Comparison of ENCODE assay signal across 8 mouse cellular contexts in genomic region chr8:71700493-71701269, GRCm38 (mm10). TPM values are rescaled to one million over a fixed set of nuclear protein-coding genes. Genes with fewer than 3 reads are reported as not detected.
DNase-seq lines count a peak whose midpoint lies in the region; ATAC-seq lines count a peak whose summit lies in the region.

No protein-coding gene starts in this region.

- H3K4me3 ChIP-seq in neural tube, embryonic 11.5 days (ENCODE audit: low read depth, low read length) = peak overlapping the region; percentile 9; the same call in 1 of the 2 replicates
- H3K4me3 ChIP-seq in heart, embryonic 16.5 days (ENCODE audit: low read length) = peak overlapping the region; percentile 53
- H3K4me3 ChIP-seq in limb, embryonic 13.5 days = peak overlapping the region; percentile 23
- H3K4me3 ChIP-seq in midbrain, embryonic 15.5 days = no peak overlapping the region

- H3K36me3 ChIP-seq in neural tube, embryonic 11.5 days (ENCODE audit: control insufficient read depth, insufficient read depth, low read length) = no peaks in the 10 kb centered on the region
- H3K36me3 ChIP-seq in heart, embryonic 16.5 days (ENCODE audit: control insufficient read depth, insufficient read depth) = no peaks in the 10 kb centered on the region
- no peaks in the 10 kb centered on the region for H3K36me3 ChIP-seq in limb, embryonic 13.5 days
- no peaks in the 10 kb centered on the region for H3K36me3 ChIP-seq in midbrain, embryonic 15.5 days (replicated peaks)

- WGBS in neural tube, embryonic 11.5 days = 5% methylated on average over 29 of the region's 29 CpGs
- WGBS in heart, embryonic 16.5 days = 6% methylated on average over 29 of the region's 29 CpGs
- WGBS in limb, embryonic 13.5 days = 3% methylated on average over 29 of the region's 29 CpGs
- WGBS in midbrain, embryonic 15.5 days = 9% methylated on average over 29 of the region's 29 CpGs

- H3K4me2 ChIP-seq in neural tube, embryonic 11.5 days (ENCODE audit: low read depth) = no peak overlapping the region
- H3K4me2 ChIP-seq in heart, embryonic 16.5 days (ENCODE audit: low read depth, low read length) = peak overlapping the region; percentile 70
- H3K4me2 ChIP-seq in limb, embryonic 13.5 days (replicated peaks) = peak overlapping the region; percentile 39
- peak overlapping the region; percentile 14 for H3K4me2 ChIP-seq in midbrain, embryonic 15.5 days

- H3K27me3 ChIP-seq in neural tube, embryonic 11.5 days (ENCODE audit: control insufficient read depth, insufficient read depth, low read length) = peaks cover 47% of the 10 kb centered on the region
- H3K27me3 ChIP-seq in heart, embryonic 16.5 days (ENCODE audit: control insufficient read depth, insufficient read depth, low read length) = peaks cover 38% of the 10 kb centered on the region
- peaks cover 94% of the 10 kb centered on the region for H3K27me3 ChIP-seq in limb, embryonic 13.5 days
- peaks cover 56% of the 10 kb centered on the region for H3K27me3 ChIP-seq in midbrain, embryonic 15.5 days (replicated peaks)

- H3K9ac ChIP-seq in neural tube, embryonic 11.5 days (ENCODE audit: low read length) = no peak overlapping the region
- H3K9ac ChIP-seq in heart, embryonic 16.5 days (ENCODE audit: low read length) = peak overlapping the region; percentile 63
- H3K9ac ChIP-seq in limb, embryonic 13.5 days = 0 out of 2 replicates have a peak overlapping the region, but pooled peaks have one; percentile 26
- H3K9ac ChIP-seq in midbrain, embryonic 15.5 days = no peak overlapping the region

- H3K27ac ChIP-seq in neural tube, embryonic 11.5 days (ENCODE audit: low read depth, low read length) = no peak overlapping the region
- H3K27ac ChIP-seq in heart, embryonic 16.5 days (ENCODE audit: low read length) = no peak overlapping the region; the same call in 1 of the 2 replicates
- no peak overlapping the region for H3K27ac ChIP-seq in limb, embryonic 13.5 days
- no peak overlapping the region for H3K27ac ChIP-seq in midbrain, embryonic 15.5 days

- no peaks in the 10 kb centered on the region for H3K9me3 ChIP-seq in neural tube, embryonic 11.5 days (ENCODE audit: control insufficient read depth, low read length)
- no peaks in the 10 kb centered on the region for H3K9me3 ChIP-seq in heart, embryonic 16.5 days (replicated peaks; ENCODE audit: control insufficient read depth, low read length)
- no peaks in the 10 kb centered on the region for H3K9me3 ChIP-seq in limb, embryonic 13.5 days
- no peaks in the 10 kb centered on the region for H3K9me3 ChIP-seq in midbrain, embryonic 15.5 days

- ATAC-seq in neural tube, embryonic 11.5 days (ENCODE audit: insufficient read depth, low FRiP score, low TSS enrichment) = no peak
- peak; percentile 26; the same call in 1 of the 2 replicates for ATAC-seq in heart, embryonic 16.5 days (replicated peaks; ENCODE audit: extremely low read depth, insufficient read depth, low FRiP score)
- no peak for ATAC-seq in limb, embryonic 13.5 days (ENCODE audit: low FRiP score, low read depth)
- no peak for ATAC-seq in midbrain, embryonic 15.5 days (replicated peaks)

- H3K4me1 ChIP-seq in neural tube, embryonic 11.5 days (ENCODE audit: control insufficient read depth, insufficient read depth, low read length) = no peaks in the 10 kb centered on the region
- peaks cover 8% of the 10 kb centered on the region for H3K4me1 ChIP-seq in heart, embryonic 16.5 days (ENCODE audit: control insufficient read depth, insufficient read depth, low read length)
- peaks cover 11% of the 10 kb centered on the region for H3K4me1 ChIP-seq in limb, embryonic 13.5 days
- 0 out of 2 replicates have a peak, but pooled peaks cover 2% of the 10 kb centered on the region for H3K4me1 ChIP-seq in midbrain, embryonic 15.5 days

- DNase-seq in neural tube, embryonic 11.5 days (ENCODE audit: low spot score) = no peak
- DNase-seq in neural tube, embryonic 10.5 days (ENCODE audit: extremely low spot score, low spot score) = no peak
- DNase-seq in testis, postnatal 10 days (ENCODE audit: low spot score) = no peak
- DNase-seq in layer of hippocampus, adult 9-10 months (ENCODE audit: low spot score) = no peak
- no peak for DNase-seq in T-cell, adult 2 months (ENCODE audit: low spot score)

RNA-seq across cellular contexts. Expression of gene B3gnt3, which starts 0.9 kb away (rescaled TPM):
- polyA plus RNA-seq in neural tube, embryonic 11.5 days (2014; fragmentation: Nextera tagmentation; extraction: Ambion mirVana) = 0.33 and 0.59 TPM in 2 replicates
- polyA plus RNA-seq in heart, embryonic 16.5 days (2015; fragmentation: Nextera tagmentation; extraction: Ambion mirVana) = 4.0 and 4.3 TPM in 2 replicates
- polyA plus RNA-seq in limb, embryonic 13.5 days (2015; fragmentation: Nextera tagmentation; extraction: Ambion mirVana) = 0.77 and 0.92 TPM in 2 replicates
- 0.27 and 0.36 TPM in 2 replicates for polyA plus RNA-seq in midbrain, embryonic 15.5 days (2015; fragmentation: Nextera tagmentation; extraction: Ambion mirVana)

RNA-seq across cellular contexts. Expression of gene Insl3, which starts 11.7 kb away (rescaled TPM):
- polyA plus RNA-seq in neural tube, embryonic 11.5 days (2014; fragmentation: Nextera tagmentation; extraction: Ambion mirVana) = not detected in 2 replicates
- polyA plus RNA-seq in heart, embryonic 16.5 days (2015; fragmentation: Nextera tagmentation; extraction: Ambion mirVana) = 2.1 and 3.4 TPM in 2 replicates
- 0.48 and 0.55 TPM in 2 replicates for polyA plus RNA-seq in limb, embryonic 13.5 days (2015; fragmentation: Nextera tagmentation; extraction: Ambion mirVana)
- 0.37 and 1.5 TPM in 2 replicates for polyA plus RNA-seq in midbrain, embryonic 15.5 days (2015; fragmentation: Nextera tagmentation; extraction: Ambion mirVana)

RNA-seq across cellular contexts. Expression of gene Jak3, which starts 24.6 kb away (rescaled TPM):
- 1.6 and 2.0 TPM in 2 replicates for polyA plus RNA-seq in neural tube, embryonic 11.5 days (2014; fragmentation: Nextera tagmentation; extraction: Ambion mirVana)
- polyA plus RNA-seq in heart, embryonic 16.5 days (2015; fragmentation: Nextera tagmentation; extraction: Ambion mirVana) = 9.9 and 11.3 TPM in 2 replicates
- 3.4 and 4.2 TPM in 2 replicates for polyA plus RNA-seq in limb, embryonic 13.5 days (2015; fragmentation: Nextera tagmentation; extraction: Ambion mirVana)
- polyA plus RNA-seq in midbrain, embryonic 15.5 days (2015; fragmentation: Nextera tagmentation; extraction: Ambion mirVana) = 5.2 and 5.8 TPM in 2 replicates

RNA-seq across cellular contexts. Expression of gene Fcho1, which starts 24.8 kb away (rescaled TPM):
- 12.3 and 12.4 TPM in 2 replicates for polyA plus RNA-seq in neural tube, embryonic 11.5 days (2014; fragmentation: Nextera tagmentation; extraction: Ambion mirVana)
- polyA plus RNA-seq in heart, embryonic 16.5 days (2015; fragmentation: Nextera tagmentation; extraction: Ambion mirVana) = 7.6 and 20.4 TPM in 2 replicates
- 4.0 and 4.8 TPM in 2 replicates for polyA plus RNA-seq in limb, embryonic 13.5 days (2015; fragmentation: Nextera tagmentation; extraction: Ambion mirVana)
- 96.0 and 102 TPM in 2 replicates for polyA plus RNA-seq in midbrain, embryonic 15.5 days (2015; fragmentation: Nextera tagmentation; extraction: Ambion mirVana)

RNA-seq across cellular contexts. Expression of gene Unc13a, which starts 29.1 kb away (rescaled TPM):
- polyA plus RNA-seq in neural tube, embryonic 11.5 days (2014; fragmentation: Nextera tagmentation; extraction: Ambion mirVana) = 6.5 and 7.7 TPM in 2 replicates
- polyA plus RNA-seq in heart, embryonic 16.5 days (2015; fragmentation: Nextera tagmentation; extraction: Ambion mirVana) = 0.47 and 0.72 TPM in 2 replicates
- polyA plus RNA-seq in limb, embryonic 13.5 days (2015; fragmentation: Nextera tagmentation; extraction: Ambion mirVana) = 0.75 and 0.77 TPM in 2 replicates
- polyA plus RNA-seq in midbrain, embryonic 15.5 days (2015; fragmentation: Nextera tagmentation; extraction: Ambion mirVana) = 26.9 and 27.4 TPM in 2 replicates

Comparison
In these comparisons a context has a peak if more than half of its experiments do, and no peak if none do; other contexts are left out.
1. H3K9ac ChIP-seq: peak in heart, embryonic 16.5 days (single experiment) and limb, embryonic 13.5 days (single experiment); none in neural tube, embryonic 11.5 days (single experiment) and midbrain, embryonic 15.5 days (single experiment).